Mouse (Mus musculus) forebrain, embryonic 16.5 days (tissue): Measurements from ENCODE around the gene Plin4. TPM values are rescaled to one million over a fixed set of nuclear protein-coding genes. Genes with fewer than 3 reads are reported as not detected.
"Not testable (repeated sequence)": the region's sequence is repeated elsewhere in the genome, so short reads cannot be mapped to it uniquely, and the experiment has no call there.

Experiments
- ATAC-seq: fragments of 200-750 bp; cut with Nextera tagmentation; 2 replicates; pipeline ENCODE4 v1.8.0; 2017; ENCODE audit warnings: mild to moderate bottlenecking, moderate library complexity
- H3K27ac ChIP-seq: fragments of 300-500 bp; sonication (generic); 2 replicates; pipeline ENCODE4 v1.5.1; 2014; ENCODE audit warnings: low read length, control low read depth
- H3K27me3 ChIP-seq: fragments of 300-500 bp; sonication (generic); replicated peaks from 2 replicates; pipeline ENCODE4 v1.6.1; 2014; ENCODE audit warnings: low read length; ENCODE audit not compliant: control insufficient read depth, insufficient read depth
- H3K36me3 ChIP-seq: fragments of 300-500 bp; sonication (generic); 2 replicates; pipeline ENCODE4 v1.6.1; 2014; ENCODE audit not compliant: control insufficient read depth, insufficient read depth
- H3K4me1 ChIP-seq: fragments of 300-500 bp; sonication (generic); replicated peaks from 2 replicates; pipeline ENCODE4 v1.6.1; 2014; ENCODE audit warnings: low read length; ENCODE audit not compliant: control insufficient read depth, insufficient read depth
- H3K4me2 ChIP-seq: fragments of 300-500 bp; sonication (generic); 2 replicates; pipeline ENCODE4 v1.6.1; 2014; ENCODE audit warnings: mild to moderate bottlenecking, low read length, control low read depth
- H3K4me3 ChIP-seq: fragments of 300-500 bp; sonication (generic); replicated peaks from 2 replicates; pipeline ENCODE4 v1.5.1; 2014; ENCODE audit warnings: mild to moderate bottlenecking, low read length, control low read depth
- H3K9ac ChIP-seq: fragments of 300-500 bp; sonication (generic); replicated peaks from 2 replicates; pipeline ENCODE4 v1.6.1; 2014; ENCODE audit warnings: low read depth, low read length, control low read depth
- H3K9me3 ChIP-seq: fragments of 300-500 bp; sonication (generic); 2 replicates; pipeline ENCODE4 v1.6.1; 2016; ENCODE audit warnings: low read length; ENCODE audit not compliant: control insufficient read depth
- WGBS: fragments of 180-500 bp; shearing (Covaris S2); extraction: QIAGEN DNeasy Blood & Tissue Kit; methylation state at CpG from one replicate; pipeline ENCODE4 v1.1.7; 2014; 5-methylcytosine and 5-hydroxymethylcytosine counted together
- polyA plus RNA-seq: library from polyadenylated mRNA; unstranded; fragments of >200 nt; fragmentation: Nextera tagmentation; extraction: Ambion mirVana; gene quantifications from 2 replicates; pipeline ENCODE4 v1.2.1, GENCODE M21; 2015

The Plin4 gene
- polyA plus RNA-seq, 1 experiment from 2014 or later: 0.14 TPM

GRCm38 (mm10) chr17:56107736-56108135, 1.9 kb downstream of the Plin4 start:
- Histone ChIP-seq H3K9me3 (no peaks in the 10 kb centered on the region), H3K4me3 (no peak overlapping the region), H3K4me2 (no peak overlapping the region), H3K36me3 (peaks cover 1% of the 10 kb centered on the region), H3K4me1 (no peaks in the 10 kb centered on the region), H3K27me3 (no peaks in the 10 kb centered on the region), H3K9ac (no peak overlapping the region), H3K27ac (no peak overlapping the region)
- WGBS: 68% methylated on average over 2 of the region's 2 CpGs
- ATAC-seq: no peak

- no peaks in the 10 kb centered on the region for H3K4me1 ChIP-seq
- H3K4me3 ChIP-seq: no peak overlapping the region
- no peaks in the 10 kb centered on the region for H3K27me3 ChIP-seq
- no peaks in the 10 kb centered on the region for H3K9me3 ChIP-seq
- no peak overlapping the region for H3K4me2 ChIP-seq
- no peak overlapping the region for H3K27ac ChIP-seq
- no peak overlapping the region for H3K9ac ChIP-seq
- H3K36me3 ChIP-seq: peaks cover 8% of the 10 kb centered on the region
- 86% methylated on average over 4 of the region's 4 CpGs for WGBS
- ATAC-seq: no peak
These were observed 2.6 kb downstream of the Plin4 start for GRCm38 (mm10) chr17:56106981-56107380.

- not testable (repeated sequence) for H3K4me3 ChIP-seq, ATAC-seq, H3K27me3 ChIP-seq, H3K4me2 ChIP-seq, H3K27ac ChIP-seq, H3K4me1 ChIP-seq, H3K36me3 ChIP-seq, H3K9me3 ChIP-seq, H3K9ac ChIP-seq
- WGBS: 97% methylated on average over 4 of the region's 4 CpGs
These were observed 3.2 kb downstream of the Plin4 start for GRCm38 (mm10) chr17:56106436-56106835.

GRCm38 (mm10) chr17:56104821-56105220, 4.8 kb downstream of the Plin4 start:
- no CpG with 5 or more reads among the region's 5 CpGs for WGBS
- not testable (repeated sequence) for H3K4me3 ChIP-seq, H3K9ac ChIP-seq, H3K27me3 ChIP-seq, H3K4me2 ChIP-seq, H3K4me1 ChIP-seq, H3K9me3 ChIP-seq, ATAC-seq, H3K27ac ChIP-seq
- H3K36me3 ChIP-seq: peaks cover 19% of the 10 kb centered on the region

GRCm38 (mm10) chr17:56103465-56104285, 5.9 kb downstream of the Plin4 start:
- H3K4me1 ChIP-seq: no peaks in the 10 kb centered on the region
- H3K4me3 ChIP-seq: no peak overlapping the region
- H3K27ac ChIP-seq: no peak overlapping the region
- 98% methylated on average over 8 of the region's 8 CpGs for WGBS
- H3K36me3 ChIP-seq: peaks cover 26% of the 10 kb centered on the region
- H3K9me3 ChIP-seq: no peaks in the 10 kb centered on the region
- no peak overlapping the region for H3K4me2 ChIP-seq
- ATAC-seq: no peak
- no peak overlapping the region for H3K9ac ChIP-seq
- no peaks in the 10 kb centered on the region for H3K27me3 ChIP-seq

- Histone ChIP-seq H3K27me3 (no peaks in the 10 kb centered on the region), H3K4me3 (no peak overlapping the region), H3K9ac (no peak overlapping the region), H3K27ac (no peak overlapping the region), H3K4me1 (no peaks in the 10 kb centered on the region), H3K9me3 (no peaks in the 10 kb centered on the region), H3K4me2 (no peak overlapping the region), H3K36me3 (peaks cover 28% of the 10 kb centered on the region)
- WGBS: 93% methylated on average over 9 of the region's 9 CpGs
- ATAC-seq: no peak
These were observed 6.7 kb downstream of the Plin4 start for GRCm38 (mm10) chr17:56102927-56103326.

- no peak overlapping the region for H3K9ac ChIP-seq
- no peak for ATAC-seq
- H3K4me3 ChIP-seq: no peak overlapping the region
- peaks cover 35% of the 10 kb centered on the region for H3K36me3 ChIP-seq
- H3K9me3 ChIP-seq: no peaks in the 10 kb centered on the region
- H3K27me3 ChIP-seq: no peaks in the 10 kb centered on the region
- WGBS: 90% methylated on average over 5 of the region's 5 CpGs
- no peak overlapping the region for H3K27ac ChIP-seq
- no peak overlapping the region for H3K4me2 ChIP-seq
- H3K4me1 ChIP-seq: no peaks in the 10 kb centered on the region
These were observed 7.4 kb downstream of the Plin4 start for GRCm38 (mm10) chr17:56102158-56102557.

GRCm38 (mm10) chr17:56100811-56101210, 8.8 kb downstream of the Plin4 start:
- Histone ChIP-seq H3K27ac (no peak overlapping the region), H3K4me2 (no peak overlapping the region), H3K27me3 (no peaks in the 10 kb centered on the region), H3K36me3 (peaks cover 46% of the 10 kb centered on the region), H3K4me3 (no peak overlapping the region), H3K9me3 (no peaks in the 10 kb centered on the region), H3K4me1 (no peaks in the 10 kb centered on the region), H3K9ac (no peak overlapping the region)
- 87% methylated on average over 2 of the region's 3 CpGs for WGBS
- no peak for ATAC-seq

- ATAC-seq: no peak
- H3K27me3 ChIP-seq: no peaks in the 10 kb centered on the region
- peaks cover 49% of the 10 kb centered on the region for H3K36me3 ChIP-seq
- no peak overlapping the region for H3K9ac ChIP-seq
- no peak overlapping the region for H3K27ac ChIP-seq
- H3K4me3 ChIP-seq: no peak overlapping the region
- H3K9me3 ChIP-seq: no peaks in the 10 kb centered on the region
- no peak overlapping the region for H3K4me2 ChIP-seq
- 92% methylated on average over 15 of the region's 15 CpGs for WGBS
- no peaks in the 10 kb centered on the region for H3K4me1 ChIP-seq
These were observed 10.7 kb downstream of the Plin4 start for GRCm38 (mm10) chr17:56098711-56099572.
